Mouse (Mus musculus) lung, adult 2 months (tissue): Measurements from ENCODE around the gene Gm42688. TPM values are rescaled to one million over a fixed set of nuclear protein-coding genes. Genes with fewer than 3 reads are reported as not detected.

Experiments
- DNase-seq: peaks from one replicate; pipeline ENCODE4 v3.0.0; 2022
- H3K4me1 ChIP-seq: fragments of 200-500 bp; 2 replicates; pipeline ENCODE4 v1.6.1; 2011; ENCODE audit warnings: low read length; ENCODE audit not compliant: control insufficient read depth, insufficient read depth
- H3K4me3 ChIP-seq: fragments of 200-500 bp; replicated peaks from 2 replicates; pipeline ENCODE3; 2011; ENCODE audit warnings: low read depth, mild to moderate bottlenecking, control low read depth, low read length; ENCODE audit errors: extremely low read depth
- CTCF ChIP-seq: fragments of 200-500 bp; IDR thresholded peaks from 2 replicates; pipeline ENCODE4 v1.5.1; 2011; ENCODE audit warnings: mild to moderate bottlenecking, low read length, control low read depth; ENCODE audit not compliant: insufficient read depth
- POLR2A ChIP-seq: fragments of 200-500 bp; IDR thresholded peaks from 2 replicates; pipeline ENCODE4 v1.6.1; 2011; ENCODE audit warnings: low read depth, mild to moderate bottlenecking, control low read depth, low read length, borderline replicate concordance; ENCODE audit errors: extremely low read depth
- WGBS: fragments of 180-500 bp; shearing (Covaris S2); methylation state at CpG from one replicate; pipeline ENCODE4 v1.1.7; 2018; 5-methylcytosine and 5-hydroxymethylcytosine counted together
- polyA plus RNA-seq: library from polyadenylated mRNA; depleted of rRNA; stranded (reverse); fragments of >200 nt; gene quantifications from 2 replicates; pipeline ENCODE4 v1.2.3, GENCODE M21; 2012

Gm42688 gene
- polyA plus RNA-seq, 1 experiment: 5.5 TPM

DNA sequence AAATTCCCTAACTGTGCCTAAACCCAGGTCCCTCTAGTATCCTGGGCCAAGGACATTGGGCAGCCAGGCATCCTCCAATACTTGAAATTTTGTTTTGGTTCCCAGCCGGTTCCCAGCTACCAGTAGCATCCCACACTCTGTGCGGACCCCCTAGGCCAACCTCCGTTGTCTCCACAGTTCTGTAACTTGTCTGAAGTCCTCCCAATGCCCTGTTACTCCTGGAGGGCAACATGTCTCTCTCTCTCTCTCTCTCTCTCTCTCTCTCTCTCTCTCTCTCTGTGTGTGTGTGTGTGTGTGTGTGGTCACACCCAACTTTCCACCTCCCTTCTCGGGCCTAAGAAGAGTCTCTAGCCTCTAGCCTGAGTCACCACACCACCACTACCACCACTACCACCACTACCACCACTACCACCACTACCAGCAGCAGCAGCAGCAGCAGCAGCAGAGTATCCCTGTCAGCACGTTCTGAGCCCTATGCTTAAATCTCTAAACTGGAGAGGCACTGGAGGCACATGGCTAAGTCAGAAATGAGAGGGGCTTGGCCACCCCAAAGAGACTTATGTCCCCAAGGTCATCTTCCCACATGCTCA, 35.0 kb downstream of the Gm42688 start:
- WGBS: 25% methylated on average over 5 of the region's 5 CpGs
- peaks cover 9% of the 10 kb centered on the region for H3K4me1 ChIP-seq
- peak overlapping the region; percentile 62 for H3K4me3 ChIP-seq
- DNase-seq: no peak
- no peak for TF ChIP-seq POLR2A

DNA sequence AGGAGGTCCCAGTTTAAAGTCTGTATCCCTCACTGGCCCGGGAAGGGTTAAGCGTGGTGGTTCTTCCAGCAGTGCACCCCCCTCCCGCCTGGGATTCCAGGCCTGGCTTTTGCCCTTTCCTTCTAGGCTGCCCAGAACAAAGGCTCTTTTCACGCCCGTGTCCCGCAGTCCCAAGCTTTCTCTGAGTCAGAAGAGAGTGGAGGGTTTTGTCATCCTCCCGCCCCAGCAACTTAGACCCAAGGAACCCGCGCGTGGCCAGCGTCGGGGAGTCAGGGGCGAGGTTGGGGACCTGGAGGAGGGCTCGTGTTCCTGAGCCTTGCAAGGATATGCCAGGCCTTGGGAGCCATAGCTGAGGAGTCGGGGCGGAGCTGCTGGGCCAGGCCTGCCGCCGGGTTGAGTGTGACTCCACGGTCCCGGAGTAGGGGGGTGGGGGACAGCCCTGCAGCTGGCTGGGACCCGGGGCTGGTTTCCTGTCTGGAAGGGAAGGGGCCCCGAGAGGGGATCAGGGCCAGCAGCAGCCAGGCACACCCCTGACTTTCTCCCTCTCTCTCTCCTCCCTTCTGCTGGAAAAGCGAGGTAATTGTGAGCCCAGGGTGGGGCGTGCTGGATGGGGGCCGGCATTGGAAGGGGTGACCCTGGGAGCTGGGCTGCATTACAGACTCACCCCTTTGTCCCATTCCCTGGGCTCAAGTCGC, 35.6 kb downstream of the Gm42688 start:
- TF ChIP-seq CTCF (no peak), POLR2A (no peak)
- WGBS: under 1% methylated on average over 26 of the region's 26 CpGs
- H3K4me1 ChIP-seq: peaks cover 9% of the 10 kb centered on the region
- peak overlapping the region; percentile 62 for H3K4me3 ChIP-seq
- DNase-seq: peak; percentile 69

DNA sequence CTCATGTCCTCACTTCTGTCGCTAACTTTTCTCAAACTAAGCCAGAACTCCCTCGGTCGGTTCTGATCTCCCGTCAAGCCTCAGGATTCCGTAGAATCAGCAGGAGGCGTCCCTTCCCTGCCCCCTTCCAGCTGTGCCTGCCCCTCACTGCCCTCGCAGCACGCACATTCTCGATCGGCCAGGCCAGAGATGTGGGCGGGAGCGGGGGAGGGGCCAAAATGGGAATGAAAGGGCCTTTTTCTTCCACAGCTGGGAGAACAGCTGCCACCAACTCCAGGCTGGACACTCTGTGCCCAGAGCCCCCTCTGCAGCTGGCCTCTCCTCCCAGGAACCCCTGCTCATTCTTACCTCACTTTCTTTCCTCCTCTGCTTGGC, 36.1 kb downstream of the Gm42688 start:
- peak; percentile 84 for DNase-seq
- Histone ChIP-seq H3K4me1 (peaks cover 9% of the 10 kb centered on the region), H3K4me3 (peak overlapping the region; percentile 62)
- peak; percentile 72; the same call in 1 of the 2 replicates for TF ChIP-seq POLR2A
- no peak for TF ChIP-seq CTCF
- WGBS: 1% methylated on average over 12 of the region's 12 CpGs

DNA sequence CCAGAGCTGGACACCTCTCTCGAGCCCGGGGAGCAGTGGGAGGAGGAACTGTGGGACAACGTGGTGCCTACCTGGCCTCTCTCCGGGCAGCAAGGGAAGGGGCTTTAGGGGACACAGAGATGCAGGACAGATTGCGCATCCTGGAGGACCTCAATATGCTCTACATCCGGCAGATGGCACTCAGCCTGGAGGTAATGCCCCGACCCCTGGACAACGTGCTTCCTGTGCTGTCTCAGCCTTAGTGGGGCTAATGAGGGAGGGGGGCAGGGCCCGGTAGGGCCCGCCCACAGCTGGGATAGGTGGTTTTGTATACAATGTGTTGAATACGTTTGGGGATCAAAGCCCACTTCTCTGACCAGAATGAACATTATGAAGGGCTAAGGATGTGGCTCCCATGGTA, 36.6 kb downstream of the Gm42688 start:
- DNase-seq: no peak
- 3% methylated on average over 11 of the region's 11 CpGs for WGBS
- Histone ChIP-seq H3K4me3 (peak overlapping the region; percentile 62), H3K4me1 (peaks cover 9% of the 10 kb centered on the region)
- TF ChIP-seq CTCF (no peak), POLR2A (no peak)

DNA sequence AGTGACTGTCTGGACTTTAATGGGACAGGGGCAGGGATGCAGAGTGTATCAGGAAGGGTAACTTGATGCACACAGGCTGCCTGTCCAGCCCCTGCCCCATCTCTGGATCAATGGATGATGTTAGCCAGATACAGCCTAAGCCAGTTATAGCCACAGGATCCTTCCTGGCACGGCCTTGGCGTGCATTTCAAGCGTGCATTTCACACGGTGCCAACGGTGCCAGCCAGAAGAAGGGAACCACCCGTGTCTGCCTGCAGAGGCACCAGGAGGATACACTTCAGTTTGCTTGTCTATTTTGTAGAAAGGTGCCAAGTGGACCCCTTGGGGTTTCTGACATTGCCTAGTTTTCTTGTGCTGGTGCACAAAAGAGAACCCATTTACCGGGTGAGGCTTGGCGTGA, 38.6 kb downstream of the Gm42688 start:
- Histone ChIP-seq H3K4me1 (peaks cover 9% of the 10 kb centered on the region), H3K4me3 (no peak overlapping the region)
- TF ChIP-seq CTCF: no peak
- TF ChIP-seq POLR2A: no peak
- no peak for DNase-seq
- WGBS: 88% methylated on average over 8 of the region's 8 CpGs

DNA sequence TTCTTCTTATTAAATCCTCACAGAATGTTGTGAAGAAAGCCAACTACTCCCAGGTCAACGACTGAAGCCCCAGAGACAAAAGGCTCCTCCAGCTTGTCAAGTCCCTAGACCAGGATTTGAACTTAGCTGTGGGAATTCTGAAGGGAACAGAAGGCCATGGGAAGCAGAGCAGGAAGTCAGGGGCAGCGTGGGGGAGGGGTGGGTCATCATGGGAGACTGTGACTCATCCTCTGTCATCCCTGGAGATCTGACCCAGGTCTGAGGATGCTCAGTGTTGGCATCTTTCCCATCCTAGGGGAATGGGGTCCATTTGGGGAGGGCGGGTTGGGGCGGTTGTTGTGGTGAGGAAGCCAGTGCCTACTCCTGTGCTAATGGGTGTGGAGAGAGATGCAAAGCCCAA, 40.2 kb downstream of the Gm42688 start:
- peaks cover 7% of the 10 kb centered on the region for H3K4me1 ChIP-seq
- 53% methylated on average over 4 of the region's 4 CpGs for WGBS
- DNase-seq: no peak
- TF ChIP-seq CTCF: no peak
- TF ChIP-seq POLR2A: no peak
- no peak overlapping the region for H3K4me3 ChIP-seq

DNA sequence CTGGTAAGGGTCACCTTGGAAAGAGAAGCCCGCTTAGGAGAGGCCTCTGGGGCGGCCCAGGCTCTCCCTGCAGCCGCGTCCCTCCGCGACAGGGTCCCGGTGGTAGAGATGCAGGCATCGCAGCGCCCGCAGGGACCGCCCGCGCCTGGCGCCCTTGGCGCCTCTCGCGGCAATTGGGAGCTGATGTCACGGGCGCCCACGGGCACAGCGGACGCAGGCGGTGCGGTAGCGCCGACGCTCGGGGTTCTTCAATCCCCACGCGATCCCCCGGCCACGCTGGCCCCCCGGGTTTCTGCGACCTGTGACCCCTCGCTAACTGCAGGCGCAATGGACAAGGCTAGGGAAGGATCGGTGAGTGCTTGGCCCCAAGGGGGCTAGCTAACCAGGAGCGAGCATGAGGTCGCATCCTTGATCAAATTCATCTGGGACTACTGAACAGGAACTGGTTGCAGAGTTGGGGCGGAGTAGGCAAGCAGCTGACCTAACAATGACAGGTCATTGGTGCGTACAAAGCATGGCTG, 40.9 kb downstream of the Gm42688 start:
- no peak for DNase-seq
- 25% methylated on average over 41 of the region's 41 CpGs for WGBS
- H3K4me1 ChIP-seq: peaks cover 7% of the 10 kb centered on the region
- no peak overlapping the region for H3K4me3 ChIP-seq
- no peak for TF ChIP-seq CTCF
- TF ChIP-seq POLR2A: no peak

DNA sequence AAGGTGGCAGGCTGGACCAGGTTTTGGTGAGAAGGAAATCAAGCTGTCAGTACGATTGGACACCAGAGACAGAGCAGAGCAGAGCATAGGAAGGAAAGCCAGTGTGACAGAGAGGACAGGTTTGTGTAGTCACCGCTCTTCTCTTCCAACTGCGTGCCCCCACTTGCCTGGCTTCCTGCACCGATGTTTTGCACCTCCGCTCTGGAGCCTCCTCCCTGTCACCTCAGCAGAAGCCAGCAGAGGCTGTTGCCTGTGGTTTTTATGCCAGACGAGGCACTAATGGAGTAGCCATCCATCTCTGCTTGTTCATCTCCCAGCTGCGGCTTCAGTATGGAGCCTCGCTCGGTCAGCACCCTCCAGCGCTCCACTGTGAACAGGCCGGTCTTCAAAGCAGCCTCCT, 41.5 kb downstream of the Gm42688 start:
- DNase-seq: no peak
- Histone ChIP-seq H3K4me1 (peaks cover 3% of the 10 kb centered on the region), H3K4me3 (no peak overlapping the region)
- TF ChIP-seq POLR2A (no peak), CTCF (no peak)
- WGBS: 74% methylated on average over 11 of the region's 11 CpGs

DNA sequence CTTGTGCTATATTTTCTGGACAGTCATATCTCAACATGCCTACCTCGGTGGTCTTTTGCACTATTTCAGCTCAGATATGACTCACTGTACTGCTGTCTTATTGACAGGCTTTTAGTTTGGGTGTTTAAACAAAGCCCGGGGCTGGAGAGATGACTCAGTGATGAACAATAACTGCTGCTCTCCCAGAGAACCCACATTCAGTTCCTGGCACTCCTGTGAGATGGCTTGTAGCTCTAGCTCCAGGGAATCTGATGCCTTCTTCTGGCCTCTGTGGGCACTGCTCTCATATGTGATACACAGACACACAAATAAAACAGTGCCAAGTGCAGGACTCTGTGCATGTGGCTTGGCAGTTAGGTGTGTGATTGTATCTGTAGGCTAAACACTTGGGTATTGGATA, 43.8 kb downstream of the Gm42688 start:
- no peak for DNase-seq
- 37% methylated on average over 2 of the region's 2 CpGs for WGBS
- no peak for TF ChIP-seq POLR2A
- Histone ChIP-seq H3K4me1 (no peaks in the 10 kb centered on the region), H3K4me3 (no peak overlapping the region)

DNA sequence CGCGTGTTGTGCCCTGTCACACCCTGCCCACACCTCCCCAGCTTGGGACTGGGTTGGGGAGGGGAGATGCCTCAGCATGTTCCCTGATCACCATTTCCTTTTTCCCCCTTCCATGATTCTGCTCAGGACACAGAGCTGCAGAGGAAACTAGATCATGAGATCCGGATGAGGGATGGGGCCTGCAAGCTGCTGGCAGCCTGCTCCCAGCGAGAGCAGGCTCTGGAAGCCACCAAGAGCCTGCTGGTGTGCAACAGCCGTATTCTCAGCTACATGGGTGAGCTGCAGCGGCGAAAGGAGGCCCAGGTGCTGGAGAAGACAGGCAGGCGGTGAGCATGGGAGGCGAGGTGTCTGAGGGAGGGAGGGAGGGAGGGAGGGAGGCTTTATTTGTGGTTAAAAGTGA, 44.4 kb downstream of the Gm42688 start:
- no peak for TF ChIP-seq POLR2A
- no peak for TF ChIP-seq CTCF
- WGBS: 65% methylated on average over 9 of the region's 9 CpGs
- H3K4me3 ChIP-seq: no peak overlapping the region

DNA sequence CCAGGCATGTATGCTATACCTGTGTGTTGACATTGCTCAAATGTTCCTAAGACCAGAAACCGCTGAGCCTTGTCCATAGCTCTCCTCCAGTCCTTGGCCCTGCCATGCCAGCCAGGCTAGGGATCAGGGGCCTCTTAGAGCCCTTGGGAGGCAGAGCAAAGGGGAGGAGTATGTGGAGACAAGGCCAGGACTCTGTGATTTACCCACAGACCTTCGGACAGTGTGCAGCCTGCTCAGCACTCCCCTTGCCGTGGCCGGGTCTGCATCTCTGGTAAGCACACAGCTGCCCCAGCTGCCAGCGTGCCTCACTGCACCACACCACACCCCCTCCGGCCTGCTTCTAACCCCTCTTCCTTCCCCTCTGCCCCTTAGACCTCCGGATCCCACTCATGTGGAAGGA, 45.9 kb downstream of the Gm42688 start:
- TF ChIP-seq POLR2A (no peak), CTCF (no peak)
- no peaks in the 10 kb centered on the region for H3K4me1 ChIP-seq
- 58% methylated on average over 7 of the region's 7 CpGs for whole genome bisulfite sequencing
- H3K4me3 ChIP-seq: no peak overlapping the region
- DNase-seq: no peak

More for the DNA sequence above, 44.4 kb downstream of the Gm42688 start:
- no peaks in the 10 kb centered on the region for H3K4me1 ChIP-seq
- no peak for DNase-seq
